Mouse (Mus musculus): ENCODE measurements around the gene Gm37240.

Gene Gm37240

GRCm38 (mm10) chr3:85764008-85764834 is 123.1 kb downstream of the Gm37240 start:
- in situ Hi-C loops (cut with MboI; ENCODE audit: low sequenced_read_pairs) = no loop called here

DNA sequence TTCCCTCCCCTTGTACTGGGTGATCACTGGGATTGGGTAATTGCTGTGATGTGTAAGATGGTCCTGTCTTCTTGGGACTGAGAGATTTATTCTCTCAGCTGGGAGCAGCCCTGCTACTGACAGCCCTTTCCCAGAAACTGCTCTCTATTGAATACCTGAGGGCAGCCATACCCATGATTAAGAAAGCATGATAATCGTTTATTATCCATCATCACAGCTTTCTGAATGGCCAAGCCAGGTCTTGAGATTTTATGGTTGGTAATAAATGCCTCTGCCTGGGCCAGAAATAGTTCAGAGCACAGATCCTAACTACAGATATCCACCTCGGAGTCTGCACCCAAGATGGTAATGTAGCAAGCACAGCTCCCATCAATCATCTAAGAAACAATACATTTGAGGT is 129.4 kb downstream of the Gm37240 start:
- in situ Hi-C loops (cut with MboI; ENCODE audit: low sequenced_read_pairs) = no loop called here

DNA sequence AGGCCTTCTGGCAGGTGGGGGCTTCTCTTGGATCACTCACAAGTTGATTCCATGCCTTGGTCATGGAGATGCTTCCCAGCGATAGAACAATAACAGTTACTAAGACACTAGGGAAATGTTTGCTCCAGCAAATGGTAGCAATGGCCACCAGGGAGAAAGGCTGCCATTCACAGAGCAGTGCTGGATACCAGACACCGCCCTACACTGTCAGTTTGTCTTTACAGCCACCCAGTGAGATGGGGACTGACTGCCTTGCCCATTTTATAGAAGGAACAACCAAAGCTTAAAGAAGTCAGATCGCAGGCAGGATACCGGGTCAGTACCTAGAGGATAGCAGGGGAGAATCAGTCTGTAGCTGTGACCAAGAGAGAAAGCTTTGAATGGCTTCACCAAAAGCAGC is 129.9 kb downstream of the Gm37240 start:
- in situ Hi-C loops (cut with MboI; ENCODE audit: low sequenced_read_pairs) = no loop called here

DNA sequence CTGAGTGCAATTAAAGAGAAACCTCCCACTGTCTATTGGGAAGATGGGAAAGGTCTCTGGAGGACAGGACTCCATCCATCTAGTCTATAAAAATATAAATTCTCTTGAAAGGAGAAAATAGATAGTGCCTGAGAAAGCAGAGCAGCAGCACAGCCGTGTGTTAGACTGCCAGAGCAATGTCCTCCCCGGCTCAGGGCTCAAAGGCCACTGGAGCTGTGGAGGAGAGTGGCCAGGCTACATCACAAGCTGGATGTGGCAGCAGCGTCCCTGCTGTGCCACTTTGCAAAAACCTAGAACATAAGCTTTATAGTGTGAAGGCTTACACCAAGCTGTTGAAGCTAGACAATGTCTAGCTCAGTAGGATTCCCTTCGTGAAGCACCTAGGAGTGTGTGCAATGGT is 138.0 kb downstream of the Gm37240 start:
- in situ Hi-C loops (cut with MboI; ENCODE audit: low sequenced_read_pairs) = no loop called here

DNA sequence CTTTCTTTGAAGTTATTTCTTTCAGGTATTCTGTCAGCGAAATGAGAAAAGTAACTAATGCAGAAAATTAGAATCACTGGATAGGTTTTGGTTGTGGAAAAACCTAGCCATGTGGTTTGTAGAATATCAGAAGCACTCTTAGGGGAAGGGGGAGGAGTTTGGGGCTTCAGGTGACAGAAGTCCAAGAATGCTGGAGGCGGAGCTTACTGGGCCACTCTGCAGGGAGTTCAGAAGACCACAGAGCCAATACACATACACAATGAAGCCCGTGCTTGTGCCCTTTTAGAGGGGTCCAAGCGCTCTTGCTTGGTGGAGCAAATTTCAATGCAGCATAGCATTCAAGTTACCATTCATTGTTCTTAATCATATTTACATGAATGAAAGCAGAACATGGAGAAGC is 138.5 kb downstream of the Gm37240 start:
- in situ Hi-C loops (cut with MboI; ENCODE audit: low sequenced_read_pairs) = no loop called here

GRCm38 (mm10) chr3:85746116-85746515 is 141.2 kb downstream of the Gm37240 start:
- in situ Hi-C loops (cut with MboI; ENCODE audit: low sequenced_read_pairs) = no loop called here

DNA sequence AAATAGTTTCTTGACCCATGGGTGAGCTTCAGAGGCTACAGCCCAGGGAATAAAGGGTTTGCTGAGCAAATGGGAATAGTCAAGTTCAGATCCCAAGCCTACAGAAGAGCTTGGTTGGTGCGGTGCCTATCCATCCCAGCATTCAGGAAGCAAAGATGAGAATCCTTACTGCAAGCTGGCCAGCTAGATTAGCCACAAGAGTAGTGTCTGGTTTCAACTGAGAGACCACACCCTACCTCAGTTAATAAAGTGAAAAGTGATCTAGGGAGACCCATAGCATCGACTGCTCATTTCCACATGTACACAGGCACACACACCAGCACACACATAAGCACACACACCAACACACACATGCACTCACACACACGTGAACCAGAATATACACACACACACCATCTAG is 145.6 kb downstream of the Gm37240 start:
- in situ Hi-C loops (cut with MboI; ENCODE audit: low sequenced_read_pairs) = no loop called here

DNA sequence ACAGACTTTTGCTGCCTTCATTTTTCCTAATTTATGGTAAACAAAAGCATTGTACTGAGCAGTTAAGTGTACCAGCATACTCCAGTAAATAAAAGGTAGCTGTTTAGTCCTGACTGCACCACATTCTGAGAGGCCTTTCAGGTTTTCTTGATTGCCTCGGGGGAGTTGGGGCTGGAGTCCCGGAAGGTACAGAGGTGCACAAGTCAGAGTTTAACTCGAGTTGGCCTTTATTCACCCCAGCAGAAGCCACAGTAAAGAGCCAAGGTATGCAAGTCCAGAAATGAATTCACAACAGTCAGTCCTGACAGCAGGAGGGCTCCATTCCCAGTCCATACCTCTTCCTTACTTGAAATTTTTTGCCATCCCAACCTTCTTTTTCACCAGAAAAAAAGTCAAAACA is 148.7 kb downstream of the Gm37240 start:
- in situ Hi-C loops (cut with MboI; ENCODE audit: low sequenced_read_pairs) = no loop called here

DNA sequence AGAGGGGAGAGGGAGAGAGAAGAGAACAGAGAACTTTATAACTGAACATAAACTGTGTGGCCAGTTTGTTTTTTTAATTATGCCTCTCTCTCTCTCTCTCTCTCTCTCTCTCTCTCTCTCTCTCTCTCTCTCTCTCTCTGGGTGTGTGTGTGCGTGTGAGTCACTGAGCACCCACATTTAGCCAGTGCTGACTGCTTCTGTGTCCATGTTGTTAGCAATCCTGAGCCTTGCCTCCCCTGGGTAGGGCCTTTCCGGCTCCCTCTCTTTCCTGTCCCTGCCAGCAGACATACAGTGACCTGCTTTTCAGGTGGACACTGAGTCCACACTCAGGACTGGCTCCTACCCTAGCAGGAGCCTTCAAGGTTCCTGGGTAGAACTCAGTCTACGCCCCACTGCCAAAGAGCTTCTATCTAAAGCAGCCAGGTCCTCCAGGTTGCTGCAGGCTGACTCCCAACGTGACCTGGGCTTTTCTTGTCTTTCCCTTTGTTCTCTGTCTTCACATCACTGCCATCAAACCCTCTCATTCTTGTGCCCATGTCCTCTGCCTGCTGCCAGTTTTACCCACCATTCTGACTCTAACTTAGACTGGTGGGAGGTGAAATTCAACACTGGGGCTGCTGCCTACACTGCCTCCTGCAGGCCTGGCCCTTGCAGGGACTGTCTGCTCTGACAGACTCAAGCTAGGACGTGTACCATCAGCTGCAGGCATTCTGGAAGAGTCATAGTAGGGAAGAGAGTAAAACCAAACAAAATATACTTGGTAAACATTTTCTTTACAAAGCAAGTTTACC is 153.2 kb downstream of the Gm37240 start:
- in situ Hi-C loops (cut with MboI; ENCODE audit: low sequenced_read_pairs) = no loop called here

GRCm38 (mm10) chr3:85727171-85727570 is 160.1 kb downstream of the Gm37240 start:
- in situ Hi-C loops (cut with MboI; ENCODE audit: low sequenced_read_pairs) = no loop called here

- in situ Hi-C loops (cut with MboI; ENCODE audit: low sequenced_read_pairs) = no loop called here
Measured at GRCm38 (mm10) chr3:85725971-85726370, 161.3 kb downstream of the Gm37240 start.

- in situ Hi-C loops (cut with MboI; ENCODE audit: low sequenced_read_pairs) = no loop called here
Measured at GRCm38 (mm10) chr3:85725110-85725509, 162.2 kb downstream of the Gm37240 start.

GRCm38 (mm10) chr3:85722581-85722980 is 164.7 kb downstream of the Gm37240 start:
- in situ Hi-C loops (cut with MboI; ENCODE audit: low sequenced_read_pairs) = loop anchor here (25.0 kb wide), 1 partner anchor 190 kb away; no protein-coding TSS in a partner anchor

- in situ Hi-C loops (cut with MboI; ENCODE audit: low sequenced_read_pairs) = loop anchor here (25.0 kb wide), 1 partner anchor 196 kb away; no protein-coding TSS in a partner anchor
Measured at GRCm38 (mm10) chr3:85715764-85716297, 171.5 kb downstream of the Gm37240 start.

DNA sequence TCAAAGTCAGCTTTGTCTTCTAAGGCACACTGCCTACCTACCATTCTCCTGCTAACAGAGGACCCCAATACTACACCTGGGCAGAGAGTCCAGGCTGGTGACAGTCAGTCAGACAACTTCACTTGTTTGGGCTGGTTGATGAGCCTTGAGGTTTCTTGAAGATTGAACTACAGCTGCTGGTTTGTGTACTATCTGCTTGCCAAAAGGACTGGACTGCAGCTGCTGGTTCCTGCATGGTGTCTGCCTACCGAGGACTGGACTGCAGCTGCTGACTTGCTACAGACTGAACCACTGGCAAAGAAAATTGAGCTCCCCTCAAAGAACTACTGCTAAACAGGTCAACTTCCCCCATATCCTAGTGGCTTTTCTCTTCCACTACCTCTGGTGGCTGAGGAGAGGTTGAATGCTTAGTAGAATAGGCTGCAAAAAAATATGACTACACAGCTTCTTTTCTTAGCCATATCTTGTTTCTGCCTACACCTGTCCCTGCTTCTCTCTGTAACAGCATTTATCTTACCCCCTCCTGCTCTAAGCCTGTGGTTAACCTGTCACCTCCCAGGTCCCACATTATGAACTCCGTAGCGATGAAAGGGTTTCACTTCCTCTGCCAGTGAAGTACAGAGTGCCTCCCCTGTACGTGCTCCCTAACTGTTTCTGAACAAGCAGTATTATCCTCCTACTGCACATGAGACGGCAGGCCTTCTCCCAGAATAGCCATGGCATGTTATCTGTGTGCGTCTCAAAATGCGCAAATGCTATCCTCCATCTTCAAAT is 173.2 kb downstream of the Gm37240 start:
- in situ Hi-C loops (cut with MboI; ENCODE audit: low sequenced_read_pairs) = loop anchor here (25.0 kb wide), 1 partner anchor 198 kb away; no protein-coding TSS in a partner anchor

DNA sequence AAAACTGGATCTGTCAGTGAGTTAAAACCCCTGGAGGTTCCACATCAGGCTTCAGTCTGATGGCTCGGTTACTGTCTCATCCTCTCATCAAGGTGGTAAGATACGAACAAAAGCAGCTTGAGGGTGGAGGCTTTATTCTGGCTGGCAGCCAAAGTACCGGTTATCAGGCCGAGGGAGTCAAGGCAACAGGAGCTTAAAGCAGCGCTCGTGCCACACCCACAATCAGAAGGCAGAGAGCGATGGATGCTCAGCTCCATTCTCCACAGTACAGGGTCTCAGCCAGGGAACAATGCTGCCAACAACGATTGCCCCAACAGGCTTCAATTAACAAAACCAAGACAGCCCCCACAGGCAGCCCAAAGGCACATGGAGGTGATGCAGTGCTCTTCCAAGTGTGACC is 176.6 kb downstream of the Gm37240 start:
- in situ Hi-C loops (cut with MboI; ENCODE audit: low sequenced_read_pairs) = loop anchor here (25.0 kb wide), 1 partner anchor 202 kb away; no protein-coding TSS in a partner anchor

- in situ Hi-C loops (cut with MboI; ENCODE audit: low sequenced_read_pairs) = loop anchor here (25.0 kb wide), 1 partner anchor 205 kb away; no protein-coding TSS in a partner anchor
Measured at GRCm38 (mm10) chr3:85707421-85707820, 179.9 kb downstream of the Gm37240 start.

DNA sequence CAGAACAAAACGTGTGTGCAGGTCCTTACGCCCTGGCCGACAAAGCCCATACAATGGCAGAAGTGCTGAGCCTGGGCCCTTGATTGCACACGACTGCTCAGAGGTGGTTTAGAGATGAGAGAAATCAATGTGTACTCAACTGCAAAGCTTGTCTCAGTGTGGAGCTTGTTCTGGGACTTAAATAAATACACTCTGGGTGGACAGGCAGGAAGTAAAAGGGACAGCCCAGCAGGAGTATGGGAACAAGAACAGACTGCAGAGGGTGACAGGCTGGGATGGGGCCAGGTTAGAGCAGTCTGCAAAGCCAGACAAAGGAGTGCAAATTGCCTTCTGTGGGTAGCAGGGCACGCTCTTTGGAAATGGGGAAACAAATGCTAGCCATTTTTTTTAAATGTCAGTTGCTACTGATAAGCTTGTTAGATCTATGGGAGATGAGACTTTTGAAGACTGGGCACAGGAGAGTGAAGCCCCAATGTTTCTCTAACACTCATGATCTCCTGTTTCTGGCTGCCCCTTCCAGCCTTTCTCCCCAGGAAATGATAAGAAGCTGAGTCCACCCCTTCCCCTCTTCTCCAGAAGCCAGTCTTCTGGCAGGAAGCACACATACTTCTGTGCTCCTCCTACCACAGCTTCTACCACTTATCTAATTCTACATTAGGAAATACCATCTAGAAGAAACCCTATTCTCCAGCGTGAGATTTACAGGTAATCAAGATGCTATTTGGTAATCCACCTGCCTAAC is 184.0 kb downstream of the Gm37240 start:
- in situ Hi-C loops (cut with MboI; ENCODE audit: low sequenced_read_pairs) = loop anchor here (25.0 kb wide), 1 partner anchor 209 kb away; no protein-coding TSS in a partner anchor

GRCm38 (mm10) chr3:85698496-85698895 is 188.8 kb downstream of the Gm37240 start:
- in situ Hi-C loops (cut with MboI; ENCODE audit: low sequenced_read_pairs) = no loop called here

GRCm38 (mm10) chr3:85695056-85695455 is 192.3 kb downstream of the Gm37240 start:
- in situ Hi-C loops (cut with MboI; ENCODE audit: low sequenced_read_pairs) = no loop called here
